Mouse (Mus musculus) spleen, postnatal 4 days (tissue): ENCODE results near the gene Hectd1.
A peak's percentile ranks its signal among the peaks of the same experiment; 100 is the strongest.

Experiments
- DNase-seq, 2 experiments: peaks; one replicate each; pipeline ENCODE4 v3.0.0; 2022; ENCODE audit warnings: low spot score in 2 of 2

Hectd1 gene

DNA sequence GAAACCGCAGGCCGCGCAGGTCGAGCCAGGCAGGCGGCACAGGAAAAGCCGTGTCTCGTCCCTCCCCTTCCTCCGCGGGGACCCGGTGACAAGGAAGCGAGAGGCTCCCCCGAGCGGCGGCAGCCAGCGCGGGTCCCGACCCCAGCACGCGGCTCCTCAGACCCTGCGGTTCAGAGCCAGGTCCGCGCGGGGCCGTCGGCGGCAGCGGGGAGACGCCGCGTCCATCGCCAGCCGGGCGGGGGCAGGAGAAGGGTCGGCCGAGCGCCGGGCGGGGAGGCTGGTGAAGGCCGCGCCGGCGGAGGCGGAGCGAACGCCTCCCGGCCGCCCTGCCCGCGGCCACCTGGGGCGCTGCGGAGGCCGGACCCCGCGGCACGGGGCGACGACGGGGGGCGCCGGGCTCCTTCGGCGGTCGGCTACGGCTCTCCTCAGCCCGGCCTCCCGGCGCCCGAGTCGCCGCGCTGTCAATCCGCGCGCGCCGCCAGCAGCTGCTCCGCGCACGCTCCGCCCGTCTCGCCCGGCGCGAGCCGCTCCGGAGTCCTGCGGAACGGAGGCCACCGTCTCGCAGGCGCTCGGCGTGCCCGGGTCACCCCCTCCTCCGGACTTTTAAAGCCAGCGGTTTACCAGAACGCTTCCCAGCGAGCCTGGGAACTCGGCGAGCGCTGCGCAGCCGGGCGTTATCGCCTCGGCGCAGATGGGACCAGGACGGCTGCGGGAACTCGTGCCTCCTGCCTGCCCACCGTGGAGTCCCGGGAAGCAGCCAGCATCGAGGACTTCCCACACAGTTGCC lies at the start of gene Hectd1:
Hectd1 (minus strand) TSS at position 247 of the 787 bp plus-strand sequence.
- peak; percentile 84 to 93 for DNase-seq

DNA sequence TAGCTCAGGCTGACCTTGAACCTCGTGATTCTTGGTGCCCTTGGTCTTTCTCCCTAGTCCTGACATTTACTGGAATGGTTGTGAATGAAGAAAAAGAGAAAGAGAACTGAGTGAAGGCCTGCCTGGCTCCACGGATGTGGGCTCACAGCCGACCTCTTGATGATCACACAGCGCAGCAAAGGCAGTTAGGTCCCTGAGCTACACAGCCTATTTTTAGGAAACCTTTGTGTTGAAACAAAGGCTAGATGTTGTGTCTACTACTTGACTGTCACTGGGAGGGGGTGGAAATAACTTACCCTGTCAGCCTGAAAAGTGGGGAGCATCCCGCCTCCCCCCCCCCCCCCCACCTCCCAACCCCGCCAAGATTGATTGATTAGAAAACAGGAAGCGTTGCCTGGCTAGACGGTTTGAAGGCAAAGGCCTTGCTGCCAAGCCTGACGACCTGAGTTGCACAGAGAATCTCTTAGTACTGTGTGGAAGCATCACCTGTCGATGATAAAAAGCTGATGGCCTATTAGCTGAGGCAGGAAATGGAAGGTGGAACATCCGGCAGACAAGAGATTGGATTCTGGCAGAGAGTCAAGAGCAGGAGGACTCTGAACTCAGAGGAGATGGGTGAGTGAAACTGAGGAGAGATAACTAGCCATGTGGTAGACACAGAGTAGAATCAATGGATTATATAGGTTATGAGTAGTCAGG lies 42.3 kb upstream of the Hectd1 start:
- DNase-seq = no peak

DNA sequence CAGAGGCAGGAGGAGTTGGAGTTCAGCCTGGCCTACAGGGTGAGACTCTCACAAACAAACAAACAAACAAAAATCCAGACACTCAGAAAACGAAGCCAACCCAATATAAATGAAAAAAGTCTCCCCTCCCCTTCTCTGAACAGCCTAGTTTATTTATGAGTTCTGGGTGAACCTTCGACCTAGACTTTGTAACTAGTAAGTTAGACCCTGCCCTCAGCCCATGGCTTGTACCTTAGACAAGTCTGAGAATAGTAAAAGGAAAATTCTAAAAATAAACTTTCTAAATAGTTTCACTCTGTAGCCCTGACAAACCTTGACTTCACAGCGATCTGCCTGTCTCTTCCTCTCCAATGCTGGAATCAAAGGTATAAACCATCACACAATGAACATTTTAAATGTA lies 40.2 kb upstream of the Hectd1 start:
- DNase-seq = no peak

DNA sequence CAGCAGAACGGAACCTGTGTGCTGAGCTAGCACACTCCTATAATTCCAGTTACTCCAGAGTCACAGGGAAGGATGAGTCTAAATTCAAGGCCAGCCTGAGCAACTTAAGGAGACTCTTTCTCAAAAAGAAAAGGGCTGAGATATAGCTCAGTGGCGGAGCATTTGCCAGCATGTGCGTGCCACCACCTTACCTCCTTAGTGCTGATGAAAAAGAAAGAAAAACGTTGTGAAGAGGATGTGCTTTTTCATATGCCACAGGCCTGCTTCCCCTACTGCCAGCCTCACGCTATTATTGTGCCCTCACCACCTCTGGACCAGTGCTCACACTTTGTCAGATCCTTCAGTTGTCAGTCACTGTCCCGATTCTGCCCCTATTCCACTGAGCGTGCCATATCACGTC lies 37.7 kb upstream of the Hectd1 start:
- DNase-seq = no peak

DNA sequence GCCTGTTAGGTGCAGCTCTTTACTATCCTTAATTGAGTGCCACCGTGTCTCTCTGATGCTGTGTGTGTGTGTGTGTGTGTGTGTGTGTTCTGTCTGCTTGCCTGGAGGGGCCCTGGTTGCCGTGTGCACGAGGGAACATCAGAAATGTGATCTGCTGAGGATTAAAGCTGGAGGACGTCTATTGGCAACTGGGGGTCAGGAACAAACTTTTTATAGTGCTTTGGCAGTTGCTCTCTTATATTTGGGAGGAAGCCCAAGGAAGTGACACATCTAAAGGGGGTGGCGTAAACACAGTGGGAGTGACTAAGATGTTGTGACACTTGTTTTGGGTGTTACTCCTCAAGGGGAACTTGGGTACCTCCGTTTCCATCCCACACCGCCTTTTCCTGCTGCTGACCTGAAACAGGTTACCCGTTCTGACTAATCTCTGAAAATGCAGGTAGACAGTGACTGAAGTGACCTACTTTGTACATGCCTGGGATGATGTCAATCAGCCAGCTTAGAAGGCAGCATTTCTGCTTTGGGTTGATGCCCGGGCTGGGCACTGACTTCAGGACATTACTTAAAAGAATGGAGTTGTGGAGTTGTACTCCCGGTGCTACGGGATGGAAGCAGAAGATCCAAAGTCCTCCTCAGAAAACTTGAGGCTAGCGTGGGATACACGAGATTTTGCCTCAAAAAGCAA lies 37.0 kb upstream of the Hectd1 start:
- no peak for DNase-seq

DNA sequence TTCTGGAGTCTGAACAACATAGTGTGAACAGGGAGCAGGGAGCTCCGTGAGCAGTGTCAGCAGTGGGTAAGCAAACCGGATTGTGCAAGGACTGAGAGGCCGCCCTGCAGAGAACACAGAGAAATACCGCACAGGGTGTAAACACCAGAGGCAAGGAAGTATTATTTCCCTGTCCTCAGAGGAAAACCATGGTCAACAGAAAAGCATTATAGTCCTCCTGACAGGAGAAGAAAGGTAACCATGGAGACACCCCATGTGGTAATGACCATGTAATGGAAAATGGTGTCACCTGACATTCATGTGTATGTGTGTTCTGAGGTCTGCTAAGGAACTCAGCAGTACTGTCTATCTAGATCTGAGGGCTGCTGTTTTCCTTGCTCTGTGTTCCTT lies 36.4 kb upstream of the Hectd1 start:
- no peak for DNase-seq

DNA sequence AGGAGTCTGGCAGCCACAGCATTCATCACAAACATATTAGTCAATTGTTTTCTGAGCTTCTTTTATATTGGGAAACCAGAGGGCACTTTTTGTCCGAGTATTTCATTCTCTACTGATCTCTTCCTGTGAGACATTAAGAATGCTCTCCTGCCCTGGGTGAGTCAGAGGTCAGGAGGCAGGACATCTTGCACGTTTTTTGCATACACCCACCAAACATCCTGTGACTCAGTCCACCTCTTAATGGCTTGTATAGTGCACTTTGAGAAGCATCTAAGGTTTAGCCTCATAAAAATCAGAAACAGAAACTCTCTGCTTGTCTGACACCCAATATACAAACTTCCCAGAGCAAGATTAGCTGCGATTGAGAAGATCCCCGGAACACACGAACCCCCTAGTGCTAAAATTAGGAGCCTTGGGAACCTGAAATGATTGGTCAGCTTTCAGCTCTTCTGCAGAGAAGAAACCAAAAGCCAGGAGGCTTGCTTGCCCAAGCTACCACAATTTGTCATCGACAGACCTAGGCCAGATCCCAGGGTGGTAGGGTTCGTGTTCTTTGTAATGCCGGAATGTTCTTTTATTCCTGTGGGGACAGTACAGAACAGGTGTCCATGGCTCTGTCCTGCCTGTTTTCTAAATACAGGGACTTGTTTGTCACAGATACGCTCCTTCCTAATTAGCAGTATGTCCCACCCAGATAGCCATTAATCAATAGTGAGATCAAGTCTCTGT lies 35.9 kb upstream of the Hectd1 start:
- DNase-seq = no peak

DNA sequence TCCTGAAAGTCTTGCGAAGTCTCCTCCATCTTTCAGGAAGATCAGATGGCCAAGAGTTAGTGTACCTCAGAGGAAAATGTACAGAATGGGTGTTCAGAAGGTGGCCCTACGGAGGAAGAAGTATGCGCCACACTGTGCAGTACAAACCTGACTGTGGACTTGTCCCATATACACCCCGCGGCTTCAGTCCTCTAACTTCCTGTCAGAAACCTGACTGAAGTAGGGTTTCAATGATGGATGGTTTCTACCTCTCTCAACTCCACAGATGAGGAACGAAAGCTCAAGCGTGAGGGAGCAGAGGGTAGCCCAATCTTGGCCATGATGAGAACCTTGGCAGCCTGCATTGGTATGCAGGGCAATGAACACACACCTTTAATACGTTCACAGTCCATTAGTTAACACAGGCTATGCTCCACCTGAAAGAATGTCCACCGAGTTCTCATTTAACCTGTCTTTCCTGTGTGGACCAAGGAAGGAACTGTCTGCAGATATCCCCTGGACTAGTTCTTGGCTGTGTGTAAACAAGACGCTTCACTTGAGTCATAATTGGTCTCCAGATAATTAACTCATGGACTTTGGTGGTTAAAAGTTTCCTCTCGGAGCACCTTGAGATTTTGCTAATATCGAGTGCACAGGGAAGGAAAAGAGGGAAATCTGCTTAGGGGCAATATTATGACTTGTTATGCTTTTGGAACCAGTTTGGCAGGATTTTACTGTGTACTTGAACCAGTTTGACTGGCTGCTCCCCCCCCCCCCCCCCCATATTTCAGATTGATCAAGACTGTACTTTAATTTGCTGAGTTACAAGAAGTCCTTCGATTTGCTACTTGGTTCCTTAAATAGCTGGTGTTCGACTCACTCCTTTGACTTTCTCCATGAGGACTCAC lies 34.0 kb upstream of the Hectd1 start:
- no peak for DNase-seq

DNA sequence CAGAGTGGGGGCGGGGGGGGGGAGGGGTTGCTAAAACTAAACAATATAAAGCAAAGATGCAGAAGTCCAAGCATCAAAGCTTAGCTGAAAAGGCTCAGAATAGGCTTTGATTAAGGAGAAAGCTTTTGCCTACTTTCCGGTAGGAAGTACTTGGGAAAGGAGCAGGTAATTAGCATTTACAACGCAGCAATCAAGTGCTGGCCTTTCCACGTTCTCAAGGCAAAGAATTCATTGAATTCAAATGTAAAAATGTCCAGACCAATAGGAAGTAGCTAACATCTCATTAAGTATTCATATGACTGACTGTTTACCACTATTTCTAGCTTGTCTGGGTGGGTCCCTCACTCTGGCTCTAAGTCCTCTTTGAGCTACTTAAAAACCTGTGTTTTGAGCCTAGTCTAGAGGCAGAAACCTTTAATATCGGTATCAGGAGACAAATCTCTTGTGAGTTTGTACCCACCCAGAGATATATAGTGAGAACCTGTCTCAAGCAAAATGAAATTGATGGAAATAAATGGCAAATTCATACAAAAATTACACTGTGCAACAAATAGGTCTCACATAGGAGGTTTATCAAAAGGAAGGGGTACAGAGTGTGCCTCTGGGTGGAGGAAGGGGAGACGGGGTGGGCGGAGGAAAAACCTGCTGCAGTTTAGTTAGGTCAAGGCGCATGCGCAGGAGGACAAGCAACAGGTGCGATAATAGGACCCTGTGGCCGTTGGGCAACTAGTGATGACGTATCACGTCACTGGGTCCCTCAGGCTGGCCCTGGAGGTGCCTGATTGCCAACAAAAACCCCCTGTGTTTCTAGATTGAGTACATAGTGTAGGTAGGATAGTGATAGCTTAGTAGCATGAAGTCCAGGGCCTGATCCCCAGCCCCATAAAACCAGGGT lies 29.0 kb upstream of the Hectd1 start:
- DNase-seq = no peak

DNA sequence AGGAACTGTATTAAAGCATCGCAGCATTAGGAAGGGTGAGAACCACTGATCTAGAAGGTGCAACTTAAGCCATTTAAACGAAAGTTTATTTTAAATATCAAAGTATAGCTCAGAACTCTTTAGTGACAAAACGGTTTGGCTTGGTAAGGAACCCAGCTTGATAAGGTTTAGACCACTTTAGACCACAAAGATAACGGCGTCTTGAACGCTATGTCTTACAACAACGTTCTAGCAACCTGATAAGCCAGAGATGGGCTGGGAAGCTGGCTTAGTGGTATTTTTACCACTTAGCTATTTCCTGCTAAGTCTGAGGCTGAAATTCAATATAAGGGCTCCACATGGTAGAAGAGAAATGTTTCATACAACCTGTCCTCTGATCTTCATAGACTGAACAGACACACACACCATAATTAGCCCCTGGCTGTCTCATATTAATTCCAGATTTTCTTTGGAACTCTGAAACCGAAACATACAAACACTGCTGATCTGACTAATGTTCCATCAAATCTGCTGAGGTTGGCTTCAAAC lies 27.5 kb upstream of the Hectd1 start:
- DNase-seq = no peak

DNA sequence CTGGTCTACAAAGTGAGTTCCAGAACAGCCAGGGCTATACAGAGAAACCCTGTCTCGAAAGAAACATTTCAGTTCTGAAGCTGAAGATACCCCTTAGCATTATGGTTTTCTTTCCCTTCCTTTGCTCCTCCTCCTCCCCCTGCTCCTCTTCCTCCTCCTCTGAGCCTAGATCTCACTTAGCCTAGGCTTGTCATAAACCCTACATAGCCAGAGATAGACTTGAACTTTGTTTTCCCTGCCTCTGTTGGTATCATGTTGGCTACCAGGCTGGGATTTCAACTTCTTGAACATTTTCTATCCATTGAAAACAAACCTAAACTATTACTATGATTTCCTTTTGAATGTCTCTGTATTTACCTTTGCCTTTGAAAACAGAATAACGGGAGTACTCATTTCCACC lies 26.5 kb upstream of the Hectd1 start:
- no peak for DNase-seq

DNA sequence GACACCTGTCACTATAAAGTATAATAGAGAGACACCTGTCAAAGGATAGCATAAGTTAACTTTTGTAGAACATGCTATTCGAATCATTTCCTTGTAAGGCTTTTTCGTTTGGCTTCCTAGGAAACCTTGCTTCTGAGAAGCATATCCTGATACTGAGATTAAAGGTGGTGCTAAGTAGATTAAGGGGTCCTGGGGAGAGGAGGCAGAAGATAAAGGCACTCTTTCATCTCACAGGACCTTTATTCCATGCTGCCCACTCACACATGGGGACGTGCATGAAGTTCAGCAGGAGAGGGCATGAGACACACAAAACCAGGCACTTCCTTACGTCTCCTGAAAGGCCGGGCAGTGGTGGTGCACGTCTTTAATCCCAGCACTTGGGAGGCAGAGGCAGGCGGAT lies 26.1 kb upstream of the Hectd1 start:
- DNase-seq = no peak

DNA sequence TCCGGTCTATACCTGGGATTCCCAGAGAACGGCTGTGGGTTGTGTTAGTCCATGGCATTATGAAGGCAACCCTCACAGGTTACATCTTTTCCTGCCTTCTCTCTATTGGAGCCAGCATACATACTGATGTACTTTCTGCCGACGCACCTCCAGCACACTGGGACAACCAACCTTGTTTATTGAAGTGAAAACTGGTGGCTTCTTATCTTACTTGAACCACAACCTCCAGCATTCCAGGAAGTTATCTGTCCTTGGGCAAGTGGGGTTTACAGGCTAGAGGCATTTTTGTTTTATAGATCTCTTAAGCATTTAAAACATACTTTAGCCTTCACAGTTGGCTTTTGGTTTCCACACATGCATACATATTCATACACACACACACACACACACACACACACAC lies 22.3 kb upstream of the Hectd1 start:
- no peak for DNase-seq

DNA sequence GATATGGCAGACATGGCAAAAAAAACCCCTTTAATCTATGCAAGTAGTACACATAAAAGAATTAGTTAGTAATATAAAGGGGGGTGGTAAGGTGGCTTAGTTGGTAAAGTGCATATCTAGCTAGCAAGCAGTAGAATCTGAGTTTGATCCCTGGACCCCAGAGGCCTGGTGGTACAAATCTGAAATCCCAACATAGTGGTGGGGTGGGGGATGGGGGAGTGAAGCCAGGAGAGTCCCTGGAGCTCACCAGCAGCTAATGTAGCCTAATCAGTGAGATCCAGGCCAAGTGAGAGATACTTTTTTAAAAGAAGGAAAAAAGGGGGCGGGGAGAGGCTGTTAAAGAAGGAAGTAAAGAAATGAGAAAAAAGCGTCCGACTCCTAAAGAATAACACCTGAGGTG lies 21.8 kb upstream of the Hectd1 start:
- no peak for DNase-seq

DNA sequence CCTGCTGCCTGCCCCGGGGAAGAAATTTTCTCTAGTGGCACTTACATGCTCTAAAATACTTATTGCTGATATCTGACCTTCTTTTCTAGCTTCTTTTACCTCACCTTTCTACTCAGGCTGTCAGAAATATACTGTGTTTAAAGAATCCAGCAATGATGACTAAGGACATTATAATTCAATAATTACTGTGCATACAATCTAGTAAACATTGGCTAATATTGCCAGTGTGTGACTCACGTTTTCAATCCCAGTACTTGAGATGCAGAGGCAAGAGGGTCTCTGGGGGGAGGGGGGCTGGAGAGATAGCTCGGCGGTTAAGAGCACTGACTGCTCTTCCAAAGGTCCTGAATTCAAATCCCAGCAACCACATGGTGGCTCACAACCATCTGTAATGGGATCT lies 21.0 kb upstream of the Hectd1 start:
- no peak for DNase-seq

DNA sequence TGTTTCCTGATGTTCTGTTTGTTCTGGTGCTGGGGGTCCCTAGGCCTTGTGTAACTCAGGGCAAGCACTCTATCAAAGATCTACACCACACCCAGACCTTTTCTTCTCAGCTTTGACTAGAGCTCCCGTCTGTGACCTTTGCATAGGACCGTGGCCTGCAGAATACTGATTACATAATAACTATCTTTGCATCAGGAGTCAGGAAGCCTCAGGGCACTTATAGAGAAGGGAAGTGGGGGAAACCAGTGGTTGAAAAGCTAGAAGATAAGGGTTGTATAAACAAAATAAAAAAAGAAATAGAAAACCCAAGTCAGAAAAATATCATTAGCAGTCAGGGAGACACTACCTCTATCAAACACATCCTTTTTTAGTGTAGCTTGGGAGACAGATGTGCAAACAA lies 20.6 kb upstream of the Hectd1 start:
- DNase-seq = no peak

DNA sequence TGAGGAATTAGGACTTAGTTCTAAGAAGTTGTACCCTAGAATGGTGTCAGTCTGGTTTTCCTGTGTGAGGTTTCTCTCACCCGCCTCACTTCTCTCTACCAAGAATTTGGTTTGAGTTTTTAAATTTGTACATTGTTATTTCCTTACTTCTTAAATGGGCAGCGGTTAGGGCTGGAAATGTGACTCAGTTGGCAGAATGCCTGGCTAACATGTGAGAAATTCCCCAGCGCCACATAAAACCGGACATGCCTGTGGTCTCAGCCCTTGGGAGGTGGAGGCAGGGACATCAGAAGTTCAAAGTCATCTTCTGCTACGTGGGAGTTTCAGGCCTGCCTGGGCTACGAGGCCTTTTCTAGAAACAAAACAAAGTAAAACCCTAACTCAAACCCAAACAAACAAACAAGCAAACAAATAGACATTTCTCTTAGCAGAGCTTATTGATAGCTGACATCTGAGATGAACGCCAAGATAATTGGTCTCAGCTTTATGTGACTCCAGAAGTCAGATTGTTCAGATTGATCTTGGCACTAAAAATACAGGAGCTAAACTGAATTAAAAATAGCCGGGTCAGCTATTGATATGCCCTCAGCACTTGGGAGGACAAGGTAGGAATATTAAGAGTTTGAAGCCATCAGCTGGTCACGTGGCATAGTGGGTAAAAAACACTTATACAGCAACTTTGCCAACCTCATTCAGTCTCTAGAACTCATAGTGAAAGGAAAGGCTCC lies 18.8 kb upstream of the Hectd1 start:
- DNase-seq = no peak

DNA sequence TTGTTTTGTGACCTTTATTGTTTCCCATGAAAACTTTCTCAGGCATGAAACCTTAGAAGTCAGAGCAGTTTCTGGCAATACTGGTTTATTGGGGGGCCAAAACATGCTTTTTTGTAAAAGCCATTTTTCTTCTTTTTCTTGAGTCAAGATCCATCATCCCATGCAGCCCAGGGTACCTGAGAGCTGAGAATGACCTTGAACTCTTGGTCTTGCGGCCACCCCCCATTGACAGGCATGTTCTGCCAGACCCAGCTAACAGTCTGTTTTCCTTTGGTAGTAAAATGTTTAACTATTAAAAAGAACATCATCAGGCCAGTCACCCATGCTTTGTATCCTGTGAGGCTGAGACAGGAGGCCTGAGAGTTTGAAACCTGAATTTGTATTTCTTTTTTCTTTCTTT lies 15.9 kb upstream of the Hectd1 start:
- DNase-seq = no peak

DNA sequence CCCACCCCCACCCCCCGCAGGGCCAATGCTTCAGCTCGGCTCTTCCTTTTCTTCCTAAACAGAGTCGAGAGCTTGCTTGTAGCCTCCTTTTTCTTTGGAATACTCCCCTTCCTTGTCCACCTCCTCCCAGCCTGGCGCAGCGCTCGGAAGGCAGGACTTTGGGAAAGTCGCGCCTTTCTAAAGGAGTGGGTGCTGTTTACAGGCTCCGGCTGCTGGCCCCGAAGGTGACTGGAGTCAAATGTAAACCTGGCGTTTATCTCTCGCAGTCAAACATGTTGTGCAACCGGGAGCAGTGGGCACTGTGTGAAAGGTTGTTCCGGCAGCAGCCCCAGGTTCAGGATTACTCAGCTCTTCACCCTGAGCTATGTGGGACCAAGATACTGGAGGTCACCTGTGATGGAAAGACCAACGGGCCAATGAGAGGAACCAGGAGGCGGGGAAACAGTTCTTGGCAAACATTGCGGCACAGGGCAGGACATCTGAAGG lies 15.5 kb upstream of the Hectd1 start:
- DNase-seq = peak; percentile 96 to 98
